Mouse (Mus musculus) layer of hippocampus, postnatal 36 days (tissue): Measurements from ENCODE around the gene Dip2c. TPM values are rescaled to one million over a fixed set of nuclear protein-coding genes. Genes with fewer than 3 reads are reported as not detected.

Source experiments
- total RNA-seq, 2 experiments: library from RNA; stranded (reverse); gene quantifications; 2 replicates each; pipeline ENCODE4 v1.2.3; 2021

The Dip2c gene
- total RNA-seq, 2 experiments from 2014 or later: 65.8 to 70.8 TPM

Other genes with a start within 250 kb of the Dip2c start
- 10 to 100 TPM; 68.8 to 73.1 TPM for gene Larp4b, start 182.6 kb upstream of the Dip2c start, total RNA-seq